Mouse (Mus musculus) ES-Bruce4 (cell line): ENCODE measurements around the gene Hdgfl2. TPM values are rescaled to one million over a fixed set of nuclear protein-coding genes. Genes with fewer than 3 reads are reported as not detected.
"Not testable (repeated sequence)": the region's sequence is repeated elsewhere in the genome, so short reads cannot be mapped to it uniquely, and the experiment has no call there.

ENCODE experiments used
- H3K27ac ChIP-seq: 2 replicates; pipeline ENCODE4 v1.5.1; 2012; ENCODE audit warnings: low read length, inconsistent platforms; ENCODE audit not compliant: insufficient read depth
- H3K27me3 ChIP-seq: 2 replicates; pipeline ENCODE4 v1.6.1; 2012; ENCODE audit warnings: mild to moderate bottlenecking, low read length, inconsistent platforms; ENCODE audit not compliant: control insufficient read depth, poor library complexity, insufficient read depth, severe bottlenecking
- H3K36me3 ChIP-seq: 2 replicates; pipeline ENCODE4 v1.6.1; 2012; ENCODE audit warnings: inconsistent platforms, mild to moderate bottlenecking, low read length, moderate library complexity; ENCODE audit not compliant: control insufficient read depth, poor library complexity, insufficient read depth, severe bottlenecking
- H3K4me1 ChIP-seq: one replicate; pipeline ENCODE4 v1.8.1; 2011; ENCODE audit warnings: low read length; ENCODE audit not compliant: control insufficient read depth, insufficient read depth
- H3K4me3 ChIP-seq: 2 replicates; pipeline ENCODE4 v1.5.1; 2011; ENCODE audit warnings: low read depth, mild to moderate bottlenecking, low read length
- H3K9ac ChIP-seq: 2 replicates; pipeline ENCODE4 v1.6.1; 2012; ENCODE audit warnings: low read depth, mild to moderate bottlenecking, inconsistent platforms; ENCODE audit not compliant: poor library complexity, severe bottlenecking
- H3K9me3 ChIP-seq: replicated peaks from 2 replicates; pipeline ENCODE4 v1.6.1; 2012; ENCODE audit warnings: mild to moderate bottlenecking, low read length, inconsistent platforms; ENCODE audit not compliant: control insufficient read depth, poor library complexity, insufficient read depth, severe bottlenecking
- CTCF ChIP-seq: IDR thresholded peaks from one replicate; pipeline ENCODE4 v1.8.1; 2011; ENCODE audit warnings: low read depth, low read length
- EP300 ChIP-seq: IDR thresholded peaks from 2 replicates; pipeline ENCODE4 v1.6.1; 2011; ENCODE audit warnings: low read depth, low read length; ENCODE audit not compliant: insufficient read depth
- POLR2A ChIP-seq: IDR thresholded peaks from one replicate; pipeline ENCODE4 v1.8.1; 2011; ENCODE audit warnings: low read length; ENCODE audit not compliant: insufficient read depth
- polyA plus RNA-seq: library from polyadenylated mRNA; stranded (reverse); fragments of >200 nt; gene quantifications from 2 replicates; pipeline ENCODE4 v1.2.4, GENCODE M21; 2011; ENCODE audit warnings: low read depth; ENCODE audit not compliant: missing spikeins, insufficient read depth, insufficient read length

Hdgfl2 gene
- polyA plus RNA-seq, 1 experiment = 77.5 TPM

DNA sequence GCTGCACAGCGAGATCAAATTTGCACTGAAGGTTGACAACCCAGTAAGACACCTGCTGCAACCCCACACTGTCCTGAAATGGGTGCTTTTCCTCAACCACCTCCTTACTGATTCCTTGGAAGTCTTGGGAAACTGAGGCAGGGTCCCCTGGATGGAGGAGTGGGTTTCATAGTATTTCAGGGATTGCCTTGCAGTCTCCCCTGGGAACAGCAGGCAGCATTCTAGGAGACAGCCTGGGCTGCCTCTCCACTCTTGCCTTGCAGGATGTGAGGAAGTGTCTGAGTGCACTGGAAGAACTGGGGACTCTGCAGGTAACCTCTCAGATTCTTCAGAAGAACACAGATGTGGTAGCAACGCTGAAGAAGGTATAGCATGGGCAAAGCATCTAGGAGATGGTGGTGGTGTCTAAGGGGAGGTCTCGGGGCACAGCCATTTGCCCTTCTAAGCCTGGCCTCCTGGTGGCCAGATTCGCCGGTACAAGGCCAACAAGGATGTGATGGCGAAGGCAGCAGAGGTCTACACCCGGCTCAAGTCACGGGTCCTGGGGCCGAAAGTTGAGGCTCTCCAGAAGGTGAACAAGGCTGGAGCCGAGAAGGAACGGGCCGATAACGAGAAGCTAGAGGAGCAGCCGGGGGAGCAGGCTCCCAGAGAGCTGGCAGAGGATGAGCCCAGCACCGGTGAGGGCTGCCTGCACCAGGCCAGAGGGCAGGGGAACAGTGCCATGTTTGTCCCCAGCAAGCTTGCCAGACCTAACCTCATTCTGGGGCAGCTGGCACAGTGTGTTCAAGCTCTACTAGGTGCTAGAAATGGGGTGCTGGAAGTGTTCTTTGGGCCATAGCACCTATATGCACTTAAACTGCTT lies 19.5 kb downstream of the Hdgfl2 start:
- TF ChIP-seq EP300 = no peak
- TF ChIP-seq POLR2A = no peak
- TF ChIP-seq CTCF = no peak
- Histone ChIP-seq H3K9ac (no peak overlapping the region), H3K27me3 (no peaks in the 10 kb centered on the region), H3K9me3 (no peaks in the 10 kb centered on the region), H3K36me3 (peaks cover 42% of the 10 kb centered on the region), H3K4me1 (no peaks in the 10 kb centered on the region), H3K4me3 (no peak overlapping the region), H3K27ac (no peak overlapping the region)

DNA sequence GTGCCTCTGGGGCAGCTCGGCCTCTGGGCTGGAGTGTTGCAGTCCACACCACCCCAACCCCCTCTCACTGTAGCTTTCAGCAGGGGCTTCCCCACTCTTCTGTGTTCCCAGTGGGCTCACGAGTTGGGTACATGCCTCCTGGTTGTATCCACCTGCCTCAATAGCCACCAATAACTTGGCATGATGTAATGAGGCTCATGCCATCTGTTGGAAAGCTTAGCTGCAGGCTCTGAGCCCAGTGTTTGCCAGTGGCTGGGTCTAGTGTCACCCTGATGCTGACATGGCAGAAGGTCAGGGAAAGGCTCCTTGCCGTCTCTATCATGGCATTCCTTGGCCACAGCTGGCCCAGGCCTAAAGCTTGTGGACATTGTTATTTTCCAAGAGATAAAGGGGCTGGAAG lies 21.4 kb downstream of the Hdgfl2 start:
- Histone ChIP-seq H3K4me1 (no peaks in the 10 kb centered on the region), H3K9ac (no peak overlapping the region), H3K36me3 (peaks cover 38% of the 10 kb centered on the region), H3K27ac (no peak overlapping the region), H3K27me3 (no peaks in the 10 kb centered on the region), H3K4me3 (no peak overlapping the region), H3K9me3 (no peaks in the 10 kb centered on the region)
- TF ChIP-seq EP300 = no peak
- no peak for TF ChIP-seq CTCF
- TF ChIP-seq POLR2A = no peak

DNA sequence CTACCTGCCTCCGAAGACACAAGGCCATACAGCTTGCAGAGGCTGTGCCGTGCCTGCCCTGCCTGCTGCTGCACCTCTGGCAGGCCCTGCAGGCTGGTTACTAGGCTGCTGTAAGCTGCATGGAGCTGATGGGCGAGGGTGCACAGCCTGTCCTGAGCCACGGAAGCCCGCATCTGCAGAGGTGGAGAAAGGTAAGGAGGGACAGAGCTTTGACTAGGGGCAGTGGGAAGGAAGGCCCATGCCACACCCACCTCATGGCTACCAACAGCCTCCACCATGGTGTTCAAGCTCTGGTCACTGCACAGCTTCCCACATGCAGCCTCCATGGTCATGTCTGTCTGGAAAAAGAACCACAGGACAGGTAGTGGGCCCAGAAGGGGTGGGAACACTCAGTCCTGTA lies 22.7 kb downstream of the Hdgfl2 start:
- Histone ChIP-seq H3K27me3 (no peaks in the 10 kb centered on the region), H3K4me3 (no peak overlapping the region), H3K27ac (no peak overlapping the region), H3K36me3 (peaks cover 29% of the 10 kb centered on the region), H3K9ac (no peak overlapping the region), H3K9me3 (no peaks in the 10 kb centered on the region), H3K4me1 (no peaks in the 10 kb centered on the region)
- TF ChIP-seq EP300 (no peak), CTCF (no peak), POLR2A (no peak)

DNA sequence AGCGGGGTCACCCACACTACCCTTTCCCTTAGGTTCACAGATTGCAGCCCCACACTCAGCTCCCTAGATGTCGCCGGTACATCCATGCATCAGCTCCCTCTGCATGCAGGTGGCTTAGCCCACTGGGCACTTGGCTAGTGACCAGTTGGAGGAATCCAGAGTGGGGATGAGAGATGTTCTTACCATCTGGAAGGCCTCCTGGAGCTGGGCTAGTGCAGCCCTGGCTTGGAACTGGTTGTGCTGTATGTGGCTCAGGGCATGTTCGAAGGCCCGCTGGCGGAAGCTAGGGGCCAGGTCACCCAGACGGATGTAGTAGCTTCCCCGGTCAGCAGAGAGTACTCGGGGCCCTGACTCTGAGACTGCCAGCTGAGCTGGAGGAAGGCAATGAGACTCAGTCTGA lies 23.5 kb downstream of the Hdgfl2 start:
- TF ChIP-seq POLR2A = no peak
- TF ChIP-seq EP300 = no peak
- TF ChIP-seq CTCF = no peak
- no peak overlapping the region for H3K4me3 ChIP-seq
- H3K4me1 ChIP-seq = no peaks in the 10 kb centered on the region
- H3K9ac ChIP-seq = no peak overlapping the region
- H3K9me3 ChIP-seq = no peaks in the 10 kb centered on the region
- H3K27ac ChIP-seq = no peak overlapping the region
- peaks cover 28% of the 10 kb centered on the region for H3K36me3 ChIP-seq
- H3K27me3 ChIP-seq = no peaks in the 10 kb centered on the region

DNA sequence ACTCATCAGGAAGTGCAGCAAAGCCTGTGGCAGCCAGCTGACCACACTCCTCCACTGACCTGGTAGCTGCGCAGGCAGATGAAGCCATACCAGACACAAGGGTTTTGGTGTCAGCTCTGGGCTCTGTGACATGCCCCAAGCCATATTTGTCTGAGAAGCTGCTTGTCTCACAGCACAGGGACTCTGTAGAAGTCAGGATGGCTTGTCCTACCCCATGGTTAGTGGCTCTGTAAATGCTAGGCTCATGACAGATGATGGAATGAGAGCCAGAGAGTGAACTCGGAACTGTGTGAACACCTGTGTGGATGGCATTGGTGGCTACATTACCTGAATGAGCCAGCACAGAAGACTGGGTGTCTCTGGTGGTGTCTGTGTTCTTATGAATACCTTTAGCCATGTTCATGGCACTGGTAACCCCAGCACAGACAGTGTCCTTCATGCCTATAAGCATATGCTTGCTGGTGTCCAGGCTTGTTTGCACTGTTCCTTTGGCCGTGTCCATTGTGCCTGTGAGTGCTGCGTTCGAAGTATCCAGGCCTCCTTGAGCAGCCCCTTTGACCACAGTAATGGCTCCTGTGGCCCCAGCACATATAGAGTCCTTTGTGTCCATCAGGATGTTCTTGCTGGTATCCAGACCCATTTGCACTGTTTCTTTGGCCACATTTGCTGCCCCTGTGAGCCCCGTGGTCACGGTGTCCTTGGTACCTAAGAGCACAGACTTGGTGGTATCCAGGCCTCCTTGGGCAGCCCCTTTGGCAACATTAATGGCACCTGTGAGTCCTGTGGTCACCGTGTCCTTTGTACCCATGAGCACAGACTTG lies 24.2 kb downstream of the Hdgfl2 start:
- H3K9ac ChIP-seq = no peak overlapping the region
- H3K4me1 ChIP-seq = no peaks in the 10 kb centered on the region
- H3K36me3 ChIP-seq = peaks cover 20% of the 10 kb centered on the region
- no peaks in the 10 kb centered on the region for H3K9me3 ChIP-seq
- no peaks in the 10 kb centered on the region for H3K27me3 ChIP-seq
- TF ChIP-seq POLR2A = no peak
- no peak for TF ChIP-seq CTCF
- no peak for TF ChIP-seq EP300
- H3K27ac ChIP-seq = no peak overlapping the region
- H3K4me3 ChIP-seq = no peak overlapping the region

DNA sequence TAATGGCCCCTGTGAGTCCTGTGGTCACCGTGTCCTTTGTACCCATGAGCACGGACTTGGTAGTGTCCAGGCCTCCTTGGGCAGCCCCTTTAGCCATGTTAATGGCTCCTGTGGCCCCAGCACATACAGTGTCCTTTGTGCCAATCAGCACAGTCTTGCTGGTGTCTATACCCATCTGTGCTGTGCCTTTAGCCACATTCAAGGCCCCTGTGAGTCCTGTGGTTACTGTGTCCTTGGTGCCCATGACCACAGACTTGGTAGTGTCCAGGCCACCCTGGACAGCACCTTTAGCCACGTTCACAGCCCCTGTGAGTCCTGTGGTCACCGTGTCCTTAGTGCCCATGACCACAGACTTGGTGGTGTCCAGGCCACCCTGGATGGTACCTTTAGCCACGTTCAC lies 25.4 kb downstream of the Hdgfl2 start:
- not testable (repeated sequence) for H3K9ac ChIP-seq, H3K4me1 ChIP-seq, H3K9me3 ChIP-seq, H3K4me3 ChIP-seq, H3K27me3 ChIP-seq, H3K27ac ChIP-seq
- H3K36me3 ChIP-seq = peaks cover 12% of the 10 kb centered on the region

DNA sequence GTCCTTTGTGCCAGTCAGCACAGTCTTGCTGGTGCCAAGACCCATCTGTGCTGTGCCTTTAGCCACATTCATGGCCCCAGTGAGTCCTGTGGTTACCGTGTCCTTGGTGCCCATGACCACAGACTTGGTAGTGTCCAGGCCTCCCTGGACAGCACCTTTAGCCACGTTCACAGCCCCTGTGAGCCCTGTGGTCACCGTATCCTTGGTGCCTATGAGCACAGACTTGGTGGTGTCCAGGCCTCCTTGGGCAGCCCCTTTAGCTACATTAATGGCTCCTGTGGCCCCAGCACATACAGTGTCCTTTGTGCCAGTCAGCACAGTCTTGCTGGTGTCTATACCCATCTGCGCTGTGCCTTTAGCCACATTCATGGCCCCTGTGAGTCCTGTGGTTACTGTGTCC lies 27.0 kb downstream of the Hdgfl2 start:
- H3K4me3 ChIP-seq, H3K4me1 ChIP-seq, H3K36me3 ChIP-seq, H3K27ac ChIP-seq, H3K27me3 ChIP-seq, H3K9ac ChIP-seq, H3K9me3 ChIP-seq: not testable (repeated sequence)
